Mouse (Mus musculus) kidney, adult 8-10 months (tissue): ENCODE results near the gene Gtsf1.

Experiments
- DNase-seq, 2 experiments: peaks; one replicate each; pipeline ENCODE4 v3.0.0; 2022

Gtsf1 gene

GRCm38 (mm10) chr15:103357817-103358216 is 72.5 kb downstream of the Gtsf1 start:
- no peak for DNase-seq

GRCm38 (mm10) chr15:103356130-103356529 is 74.1 kb downstream of the Gtsf1 start:
- no peak for DNase-seq

DNA sequence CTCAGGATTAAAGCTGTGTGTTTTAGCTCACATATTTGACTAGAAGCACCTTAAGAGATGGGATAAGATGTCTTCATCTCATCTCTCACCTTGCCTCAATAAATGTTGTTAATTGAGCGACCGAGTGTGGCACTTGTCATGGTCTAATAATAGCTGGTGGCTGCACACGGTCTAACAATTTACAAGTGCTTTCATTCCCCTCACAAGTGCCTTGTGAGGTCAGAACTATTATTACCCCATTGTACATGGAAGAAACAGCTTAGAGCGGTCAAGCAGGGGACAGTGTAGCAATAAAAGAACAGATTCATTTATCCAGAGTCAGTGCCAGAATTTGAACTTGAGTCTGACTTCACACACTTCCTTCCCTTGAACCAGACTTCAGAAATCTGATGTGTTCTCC is 74.8 kb downstream of the Gtsf1 start:
- DNase-seq: no peak

GRCm38 (mm10) chr15:103354690-103355089 is 75.6 kb downstream of the Gtsf1 start:
- no peak for DNase-seq

DNA sequence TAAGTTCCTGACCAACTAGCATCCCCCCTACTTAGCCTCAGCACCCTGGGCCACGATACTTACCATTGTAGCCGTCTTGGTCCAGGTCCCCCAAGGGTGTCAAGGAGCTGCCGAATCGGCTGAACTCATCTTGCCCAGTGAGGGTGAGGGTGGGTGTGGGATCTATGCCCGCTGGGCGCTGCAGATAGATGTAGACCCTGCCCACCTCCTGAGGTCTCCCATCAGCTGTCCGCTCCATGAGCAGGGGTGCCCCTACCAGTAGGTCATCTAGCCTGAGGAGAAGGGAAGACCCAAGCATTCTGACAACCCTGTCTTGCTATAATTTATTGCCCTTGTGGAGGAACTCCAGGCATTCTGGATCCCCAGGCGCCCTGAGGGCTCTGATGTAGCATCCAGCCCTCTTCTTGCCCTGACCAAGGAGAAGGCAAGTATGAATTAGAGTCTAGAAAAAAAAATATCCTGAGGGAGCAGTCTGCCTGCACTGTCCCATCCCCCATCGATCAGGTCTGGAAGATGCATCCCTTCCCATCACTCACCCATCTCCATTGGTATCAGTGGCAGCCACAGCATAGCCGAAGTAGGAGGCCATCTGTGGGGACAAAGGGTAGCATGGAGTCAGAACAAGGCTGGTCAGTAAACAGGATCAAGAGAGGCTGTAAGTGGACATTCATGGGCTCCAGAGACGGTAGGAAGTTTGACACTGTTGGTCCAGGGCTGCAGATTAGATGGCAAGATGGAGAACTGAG is 76.6 kb downstream of the Gtsf1 start:
- no peak for DNase-seq

- peak in 1 of 2 experiments; percentile 40 for DNase-seq
These were observed 77.4 kb downstream of the Gtsf1 start for GRCm38 (mm10) chr15:103352856-103353255.
